Mouse (Mus musculus): ENCODE results near the gene Gm17949.

Gm17949 gene

DNA sequence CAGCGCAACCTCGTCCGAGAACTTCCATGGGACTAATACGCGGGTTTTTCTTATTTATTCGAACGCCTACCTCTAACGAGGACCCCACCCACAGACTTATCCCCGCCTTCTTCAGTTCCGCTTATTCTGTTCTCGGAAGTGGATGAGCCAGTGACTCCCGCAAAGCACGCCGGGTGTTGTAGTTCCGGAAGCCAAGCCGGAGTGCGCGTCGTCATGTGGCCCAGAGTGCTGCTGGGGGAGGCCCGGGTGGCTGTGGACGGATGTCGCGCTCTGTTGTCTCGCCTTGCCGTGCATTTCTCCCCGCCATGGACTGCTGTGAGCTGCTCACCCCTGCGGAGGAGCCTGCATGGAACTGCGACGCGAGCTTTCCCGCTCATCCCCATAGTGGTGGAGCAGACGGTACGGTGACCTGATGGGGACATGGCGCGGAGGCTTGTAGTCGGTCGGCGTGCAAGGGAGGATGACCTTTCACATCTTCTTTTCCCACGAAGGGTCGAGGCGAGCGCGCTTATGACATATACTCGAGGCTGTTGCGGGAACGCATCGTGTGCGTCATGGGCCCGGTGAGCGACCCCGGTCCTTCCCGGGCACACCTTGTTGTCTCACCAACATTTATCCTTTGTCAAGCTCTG, 21.0 kb upstream of the Gm17949 start, which contains the start of gene Clpp:
Gene Clpp, plus strand, starts transcription at position 191 of the 632 bp plus-strand sequence.
- peak; percentile 92 to 93 for DNase-seq (ENCODE audit: low spot score in 2 of 2)

DNA sequence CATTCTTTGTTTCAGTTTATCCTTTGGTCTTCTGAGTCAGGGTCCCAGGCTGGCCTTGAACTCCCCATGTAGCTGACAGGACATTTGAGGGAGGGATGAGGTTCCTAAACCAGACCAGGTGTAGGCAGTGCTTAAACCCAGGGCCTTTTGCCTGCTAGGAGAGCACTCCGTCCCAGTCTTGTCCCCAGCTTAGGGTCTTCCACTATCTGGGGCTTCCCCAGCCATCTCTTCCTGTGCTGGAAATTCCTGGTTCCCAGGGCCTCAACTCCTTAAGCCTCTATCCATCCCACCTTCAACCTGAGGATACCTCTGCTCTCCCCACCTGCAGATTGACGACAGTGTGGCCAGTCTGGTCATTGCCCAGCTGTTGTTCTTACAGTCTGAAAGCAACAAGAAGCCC, 20.3 kb upstream of the Gm17949 start:
- DNase-seq (ENCODE audit: low spot score in 2 of 2), result no peak

DNA sequence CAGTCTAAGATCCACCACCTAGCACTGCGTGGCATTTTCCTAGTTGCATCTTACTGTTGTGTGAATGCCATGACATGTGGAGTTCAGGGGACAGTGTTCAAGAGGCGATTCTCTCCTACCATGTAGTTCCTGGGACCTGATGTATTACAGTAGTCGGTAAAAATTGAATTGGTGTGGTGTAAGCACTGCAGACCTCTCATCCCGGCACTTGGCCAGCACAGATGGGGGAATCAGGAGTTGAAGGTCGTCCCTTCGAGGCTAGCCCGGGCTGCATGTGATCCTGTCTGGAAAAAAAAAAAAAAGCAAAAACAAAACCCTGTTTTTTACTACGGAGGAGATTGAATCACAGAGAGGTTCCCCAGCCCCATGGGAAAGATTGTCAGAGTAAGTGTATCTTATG, 16.2 kb upstream of the Gm17949 start:
- DNase-seq (ENCODE audit: low spot score in 2 of 2), result no peak

DNA sequence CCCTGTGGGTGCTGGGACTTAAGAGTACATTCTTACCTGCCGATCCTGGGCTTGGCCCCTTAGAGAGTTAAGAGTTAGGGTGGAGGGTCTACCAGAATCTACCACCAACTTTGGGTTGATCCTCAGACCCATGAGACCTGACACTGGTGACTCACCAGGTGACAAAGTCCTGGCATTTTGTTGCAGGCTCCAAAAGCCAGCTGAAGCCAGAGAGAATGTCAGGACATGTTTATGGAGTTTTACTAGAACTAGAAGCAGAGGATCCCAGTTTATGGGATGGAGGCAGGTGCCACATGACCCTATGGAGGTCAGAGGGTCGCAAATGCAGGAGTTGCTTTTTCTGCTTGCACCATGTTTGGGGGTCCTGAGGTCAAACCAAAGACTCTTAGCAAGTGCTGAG, 14.8 kb upstream of the Gm17949 start:
- no peak for DNase-seq (ENCODE audit: low spot score in 2 of 2)

DNA sequence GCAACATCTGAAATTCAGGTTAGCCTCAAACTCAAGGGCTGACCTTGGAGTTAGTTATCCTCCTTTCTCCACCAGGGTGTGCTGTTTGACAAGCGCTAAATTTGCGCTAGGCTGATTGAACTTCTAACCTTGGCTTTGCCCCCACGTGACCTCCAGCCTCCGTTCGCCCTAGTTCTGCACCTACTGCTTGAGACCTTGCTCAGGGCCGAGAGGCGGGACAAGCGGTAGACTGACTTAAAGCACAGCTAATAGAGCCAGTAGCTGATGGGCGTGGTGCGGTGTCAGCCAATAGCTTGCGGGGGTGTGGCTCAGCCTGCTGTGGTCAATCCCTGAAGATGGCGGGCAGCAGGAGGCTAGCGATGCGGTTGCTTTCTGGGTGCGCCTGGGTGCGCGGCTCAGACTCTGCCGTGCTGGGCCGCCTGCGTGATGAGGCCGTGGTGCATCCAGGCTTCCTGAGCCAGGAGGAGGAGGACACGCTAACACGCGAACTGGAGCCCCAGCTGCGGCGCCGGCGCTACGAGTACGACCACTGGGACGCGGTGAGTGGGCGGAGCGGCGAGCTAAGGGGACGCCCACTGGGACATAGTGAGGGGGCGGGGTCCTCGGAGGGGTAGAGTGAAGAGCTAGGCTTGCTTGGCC, 14.1 kb upstream of the Gm17949 start, which contains the start of gene Alkbh7:
Gene Alkbh7, plus strand, starts transcription at position 311 of the 639 bp plus-strand sequence.
- peak; percentile 88 to 95 for DNase-seq (ENCODE audit: low spot score in 2 of 2)

DNA sequence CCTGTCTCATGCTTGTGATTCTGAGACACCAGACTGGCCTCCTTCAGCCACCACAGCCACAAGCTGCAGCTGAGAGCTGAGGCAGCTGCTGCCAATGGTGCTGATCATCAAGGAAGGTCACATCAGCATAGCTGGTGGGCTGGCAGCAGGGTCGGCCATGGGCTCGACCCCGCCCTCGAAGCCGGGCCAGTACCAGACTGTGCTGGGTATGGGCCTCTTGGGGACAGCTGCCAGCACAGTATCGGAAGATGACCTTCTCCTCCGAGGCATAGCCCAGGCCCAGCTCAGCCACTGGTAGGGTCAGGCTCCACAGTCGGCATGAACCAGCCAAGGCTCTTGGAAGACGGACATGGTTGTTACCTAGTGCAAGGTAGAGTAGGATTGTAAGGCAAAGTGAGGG, 11.9 kb upstream of the Gm17949 start:
- no peak for DNase-seq (ENCODE audit: low spot score in 2 of 2)

DNA sequence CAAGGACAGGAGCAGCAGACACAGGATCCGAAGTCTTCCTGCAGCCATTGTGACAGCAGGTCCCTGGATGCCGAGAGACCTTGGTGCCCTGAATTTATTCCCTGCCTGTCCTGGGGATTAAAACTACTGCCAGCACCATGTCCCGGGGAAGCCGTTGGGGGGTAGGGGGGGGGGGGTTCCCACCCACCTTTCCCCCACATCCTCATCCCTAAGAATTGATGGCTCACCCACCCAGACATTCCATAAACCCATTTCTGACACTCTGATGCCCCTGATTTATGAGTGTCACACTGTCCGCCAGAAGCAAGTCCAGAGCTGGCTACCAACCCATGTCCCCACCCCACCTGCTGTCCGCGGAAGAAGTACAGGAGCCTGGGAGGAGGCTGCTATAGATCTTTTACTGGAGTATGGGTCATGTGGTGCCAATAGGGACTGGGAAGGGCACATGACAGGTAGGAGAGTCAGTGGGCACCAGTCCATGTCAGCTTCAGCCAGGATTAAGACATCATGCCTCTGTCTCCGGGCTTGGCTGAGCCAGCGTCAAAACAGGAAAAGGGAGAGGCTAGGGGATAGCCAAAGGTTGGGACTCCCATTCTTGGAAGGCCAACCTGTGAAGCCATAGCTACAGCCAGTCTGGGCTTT, 11.2 kb upstream of the Gm17949 start, which contains the start of gene Pspn:
Gene Pspn, minus strand, starts transcription at position 51 of the 642 bp plus-strand sequence.
- DNase-seq (ENCODE audit: low spot score in 2 of 2), result no peak

DNA sequence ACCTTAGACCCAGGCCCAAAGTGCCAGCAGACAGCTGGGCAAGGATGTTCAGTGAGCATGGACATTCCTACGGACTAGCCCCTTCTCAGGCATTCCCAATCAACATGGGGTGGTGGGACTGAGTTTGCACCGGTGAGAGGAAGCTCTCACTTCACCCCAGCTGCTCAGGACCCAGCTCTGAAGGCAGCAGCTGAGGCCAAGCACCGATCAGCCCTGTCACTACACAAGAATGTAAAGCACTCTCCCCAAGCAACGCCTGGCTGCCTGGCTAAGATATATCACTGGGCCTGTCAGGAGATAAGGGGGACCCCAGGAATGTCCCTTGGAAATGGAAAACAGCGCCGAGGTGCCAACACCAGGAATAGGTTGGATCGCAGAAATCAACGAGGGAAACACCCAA, 10.0 kb upstream of the Gm17949 start:
- DNase-seq (ENCODE audit: low spot score in 2 of 2), result no peak

DNA sequence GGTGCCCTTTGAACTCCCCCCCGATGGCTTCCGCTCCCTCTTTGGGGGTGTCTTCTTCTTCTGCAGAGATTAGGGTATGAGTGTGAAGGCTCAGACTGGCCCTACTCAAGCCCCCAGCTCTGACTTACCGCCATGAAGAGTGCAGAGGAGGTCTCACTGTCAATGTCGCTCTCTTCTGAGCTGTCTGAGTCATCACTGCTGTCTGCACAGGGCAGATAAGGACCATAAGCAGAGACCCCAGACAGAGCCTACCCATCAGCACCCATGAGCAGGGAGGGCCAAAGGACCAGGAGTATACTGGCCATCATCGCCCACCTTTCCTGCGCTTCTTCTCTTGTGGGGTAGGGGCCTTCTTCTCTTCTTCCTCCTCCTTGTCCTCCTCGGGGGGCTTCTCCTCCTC, 7.3 kb upstream of the Gm17949 start:
- DNase-seq (ENCODE audit: low spot score in 2 of 2), result no peak

DNA sequence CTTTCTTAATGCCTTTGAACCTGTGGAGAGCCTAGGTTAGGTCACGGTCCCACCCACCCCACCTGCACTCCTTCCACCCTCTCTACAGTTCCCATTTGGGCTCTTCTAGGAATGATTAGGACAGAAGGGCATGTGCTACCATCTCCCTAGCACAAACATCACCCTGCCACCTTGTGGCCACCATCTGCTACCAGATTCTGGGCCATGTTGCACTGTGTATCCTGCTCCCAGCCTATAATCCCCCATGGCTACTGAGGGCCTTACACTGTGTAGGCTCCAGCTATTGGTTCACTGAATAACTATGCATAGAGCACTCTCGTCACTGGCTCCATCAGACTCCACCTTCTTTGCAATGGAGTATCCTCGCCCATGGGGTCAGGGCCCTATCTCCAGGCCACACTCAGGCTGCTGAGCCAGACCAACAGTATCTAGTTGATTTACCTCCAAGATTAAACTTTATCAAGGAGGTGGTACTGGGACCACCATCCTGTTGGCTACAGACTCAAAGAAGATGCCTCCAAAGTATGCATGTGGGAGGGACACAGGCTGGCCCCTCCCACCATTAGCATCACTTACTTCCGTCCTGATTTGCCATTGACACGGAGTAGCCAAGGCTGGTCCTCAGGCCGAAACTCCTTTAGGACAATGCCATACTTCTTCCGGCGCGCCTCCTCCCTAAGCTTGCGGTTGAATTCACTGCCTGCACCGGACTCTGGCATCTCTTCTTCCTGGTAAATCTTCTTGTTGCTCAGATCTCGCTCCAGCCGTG, 3.9 kb upstream of the Gm17949 start:
- DNase-seq (ENCODE audit: low spot score in 2 of 2), result no peak

DNA sequence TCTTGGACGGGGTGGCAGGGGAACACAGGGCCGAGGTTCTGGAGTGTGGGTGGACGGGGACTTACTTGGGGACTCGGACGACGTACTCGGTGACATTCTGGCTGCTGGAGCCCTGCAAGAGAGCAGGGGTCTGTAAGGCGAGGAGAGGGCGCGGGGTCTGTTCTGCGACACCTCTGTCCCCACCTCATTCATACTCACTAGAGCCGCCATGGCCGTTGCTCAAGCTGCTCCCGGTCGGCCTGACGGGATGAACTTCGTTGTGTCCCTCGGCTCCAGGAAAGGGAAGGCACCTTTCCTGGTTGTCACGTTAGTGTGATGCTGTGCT, 396 bp upstream of the Gm17949 start:
- no peak for DNase-seq (ENCODE audit: low spot score in 2 of 2)

DNA sequence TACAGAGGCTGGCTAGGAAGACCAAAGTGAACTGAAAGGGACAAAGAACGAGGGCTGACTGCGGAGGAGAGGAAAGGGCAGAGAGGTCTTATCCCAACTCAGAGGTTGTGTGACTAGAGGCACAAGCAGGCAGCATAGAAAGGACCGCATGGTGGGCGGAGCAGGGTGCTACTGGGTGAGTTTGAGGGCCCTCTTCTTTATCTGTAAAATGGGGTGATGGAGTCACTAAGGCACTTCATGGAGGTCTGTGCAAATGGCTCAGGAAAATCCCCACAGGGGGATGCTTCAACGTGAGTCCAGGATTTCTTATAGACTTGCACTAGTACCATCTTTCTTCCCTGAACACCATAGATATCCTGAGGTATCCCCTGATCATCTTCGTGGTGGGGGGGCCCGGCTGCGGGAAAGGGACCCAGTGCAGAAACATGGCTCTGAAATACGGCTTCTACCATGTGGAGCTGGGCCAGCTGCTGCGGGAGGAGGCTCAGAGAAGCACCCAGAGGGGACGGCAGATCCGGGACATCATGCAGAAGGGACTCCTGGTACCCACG, 1.1 kb downstream of the Gm17949 start:
- no peak for DNase-seq (ENCODE audit: low spot score in 2 of 2)

DNA sequence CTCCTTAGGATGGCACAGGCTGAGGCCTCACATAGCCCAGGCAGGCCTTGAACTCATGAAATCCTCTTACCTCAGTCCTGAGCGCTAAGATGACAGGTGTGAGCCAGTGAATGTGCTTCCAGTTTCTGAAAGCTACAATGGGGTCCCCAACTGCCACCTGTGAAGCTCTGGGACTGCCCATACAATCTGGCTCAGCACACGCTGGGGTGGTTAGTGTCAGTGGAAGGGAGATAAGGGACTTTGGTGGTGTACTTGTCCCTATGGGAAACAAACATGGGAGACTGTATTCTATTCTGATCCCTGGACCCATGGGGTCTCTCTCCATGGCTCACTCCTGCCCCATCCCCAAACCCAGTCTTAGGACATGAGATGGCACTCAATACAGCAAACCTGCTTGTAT, 8.4 kb downstream of the Gm17949 start:
- no peak for DNase-seq (ENCODE audit: low spot score in 2 of 2)

DNA sequence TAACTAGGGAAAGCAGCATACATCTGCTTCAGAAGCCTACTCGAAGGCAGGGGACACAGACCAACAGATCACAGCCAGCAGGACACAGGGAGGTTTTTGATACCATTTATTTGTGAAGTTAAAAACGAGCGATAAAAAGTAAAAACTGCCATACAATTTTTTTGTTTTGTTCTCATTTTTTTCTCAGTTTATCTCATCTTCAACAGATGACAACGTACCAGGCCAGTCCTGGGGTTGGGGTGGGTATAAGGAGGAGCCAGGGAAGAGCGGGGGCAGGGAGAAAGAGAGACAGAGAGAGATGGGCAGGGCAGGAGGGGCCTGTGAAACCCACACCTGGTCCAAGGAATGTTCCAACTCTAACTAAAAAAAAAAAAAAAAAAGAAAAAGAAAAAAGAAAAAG, 9.7 kb downstream of the Gm17949 start:
- DNase-seq (ENCODE audit: low spot score in 2 of 2), result no peak

DNA sequence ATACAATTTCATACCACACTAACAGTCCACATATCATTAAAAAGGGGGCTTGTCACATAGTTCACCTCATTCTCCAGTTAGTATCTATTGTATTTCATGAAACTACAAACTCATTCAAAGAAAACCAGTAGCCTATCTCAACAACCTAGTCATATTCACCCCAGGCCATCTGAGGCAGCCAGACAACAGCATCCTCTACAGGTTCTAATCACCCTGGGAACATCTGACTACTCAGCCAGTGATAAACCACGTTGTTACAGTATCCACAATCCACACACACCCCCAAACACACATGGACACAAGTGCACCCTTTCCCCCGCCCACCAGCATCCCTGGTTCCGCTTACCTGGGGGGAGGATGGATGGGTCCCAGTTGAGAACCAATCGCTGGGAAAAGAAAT, 16.2 kb downstream of the Gm17949 start:
- no peak for DNase-seq (ENCODE audit: low spot score in 2 of 2)

DNA sequence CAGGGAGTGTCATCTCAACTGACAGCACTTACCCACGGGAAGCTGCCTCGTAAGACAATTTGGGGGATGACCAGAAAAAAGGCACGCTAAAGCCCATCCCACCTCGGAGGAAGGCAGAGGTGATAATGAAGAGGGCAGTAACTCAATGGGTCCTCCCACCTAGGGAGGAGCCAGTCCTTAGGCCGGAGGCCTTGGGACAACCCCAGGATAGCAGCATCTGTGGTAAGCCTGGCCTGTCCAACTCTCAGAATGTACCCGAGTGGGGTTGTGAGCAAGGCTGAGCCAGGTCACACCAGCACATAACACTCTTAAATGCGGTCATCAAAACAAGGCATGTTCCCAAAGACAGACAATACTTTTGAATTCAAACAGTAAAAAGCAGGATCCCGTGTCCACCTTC, 18.4 kb downstream of the Gm17949 start:
- no peak for DNase-seq (ENCODE audit: low spot score in 2 of 2)

DNA sequence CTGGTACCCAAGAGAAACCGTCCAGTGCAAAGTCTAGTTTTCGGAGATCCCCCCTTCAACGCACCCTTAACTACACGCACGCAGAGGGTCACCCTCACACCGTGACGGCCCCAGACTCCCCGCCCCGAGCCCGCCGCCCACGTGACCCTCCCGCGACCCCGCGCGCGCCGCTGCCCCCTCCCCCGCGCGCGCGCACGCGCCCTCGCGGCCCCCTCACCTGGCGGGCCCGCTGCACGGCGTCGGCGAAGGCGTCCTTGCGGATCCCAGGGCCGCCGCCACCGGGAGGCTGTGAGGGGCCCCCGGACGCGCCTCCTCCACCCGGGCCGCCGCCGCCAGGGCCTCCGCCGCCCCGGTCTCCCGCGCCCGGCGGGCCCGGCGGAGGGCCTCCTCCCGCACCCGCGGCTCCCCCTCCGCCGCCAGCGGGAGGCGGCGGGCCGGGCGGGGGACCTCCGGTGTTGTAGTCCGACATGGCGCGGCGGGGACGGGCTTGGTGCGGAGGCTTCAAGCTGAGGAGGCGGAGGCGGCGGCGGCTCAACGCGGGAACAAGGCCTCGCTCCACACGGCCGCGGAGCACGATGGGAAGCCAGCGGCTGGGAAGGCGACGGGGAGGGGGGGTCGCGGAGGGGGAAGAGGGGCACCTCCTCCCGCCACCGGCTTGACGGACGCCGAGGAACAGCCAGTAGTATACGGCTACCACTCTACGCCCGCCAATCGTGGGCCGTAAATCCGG, 19.8 kb downstream of the Gm17949 start, which contains the start of gene Khsrp:
Gene Khsrp, minus strand, starts transcription at position 592 of the 730 bp plus-strand sequence.
- DNase-seq (ENCODE audit: low spot score in 2 of 2), result peak; percentile 64 to 70

DNA sequence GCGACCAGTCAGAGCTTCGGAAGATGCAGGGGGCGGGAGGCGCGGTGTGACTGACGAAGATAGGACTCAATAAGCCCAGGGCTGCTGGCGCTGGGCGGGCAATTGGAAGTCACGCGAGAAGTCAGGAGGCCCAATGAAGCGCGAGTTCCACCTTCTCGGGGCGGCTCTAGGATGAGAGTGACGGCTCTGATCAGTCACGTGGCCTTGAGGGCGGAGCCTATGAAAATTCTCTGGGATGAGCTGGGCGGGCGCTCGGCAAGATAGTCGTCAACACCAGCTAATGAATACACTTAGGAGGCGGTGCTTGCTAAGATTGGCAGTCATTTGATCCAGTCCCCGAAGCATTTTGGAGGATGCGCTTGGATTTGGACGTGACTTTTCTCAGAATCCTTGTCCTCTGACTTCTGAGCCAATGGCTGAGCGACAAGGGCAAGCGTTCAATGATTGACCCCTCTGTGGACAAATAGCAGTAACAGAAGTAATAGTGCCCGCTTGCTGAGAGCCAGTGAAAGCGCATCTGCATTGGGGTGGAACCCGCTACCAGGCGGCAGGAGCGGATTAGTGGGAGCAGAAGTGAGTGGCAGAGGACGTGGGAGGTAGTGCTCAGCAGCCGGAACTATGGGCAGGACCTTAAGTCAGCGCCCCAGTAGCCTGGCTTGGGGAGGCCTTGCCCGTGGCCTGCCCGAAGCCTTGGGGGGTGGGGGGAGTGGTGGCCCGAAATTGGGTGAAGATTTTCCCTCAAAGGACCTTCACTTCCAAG, 20.6 kb downstream of the Gm17949 start:
- peak; percentile 97 to 100 for DNase-seq (ENCODE audit: low spot score in 2 of 2)

DNA sequence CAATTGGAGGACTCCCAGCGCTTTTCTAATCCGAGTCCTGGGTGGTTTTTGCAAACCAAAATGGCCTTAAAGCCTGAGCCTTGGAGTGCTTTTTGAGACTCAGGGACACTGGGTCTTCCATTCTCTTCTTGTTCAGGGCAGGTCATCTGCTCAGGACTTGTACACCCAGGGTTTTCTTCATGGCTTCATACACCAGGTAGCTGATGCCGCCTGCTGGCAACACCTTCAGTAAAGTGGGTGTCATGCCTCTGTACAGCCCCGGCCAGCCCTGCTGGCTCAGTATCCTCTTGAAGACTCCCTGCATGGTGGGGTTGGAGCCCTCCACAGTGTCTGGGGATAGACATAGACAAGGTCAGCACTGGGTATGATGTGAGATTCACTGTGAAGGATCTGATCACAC, 21.6 kb downstream of the Gm17949 start:
- no peak for DNase-seq (ENCODE audit: low spot score in 2 of 2)

DNA sequence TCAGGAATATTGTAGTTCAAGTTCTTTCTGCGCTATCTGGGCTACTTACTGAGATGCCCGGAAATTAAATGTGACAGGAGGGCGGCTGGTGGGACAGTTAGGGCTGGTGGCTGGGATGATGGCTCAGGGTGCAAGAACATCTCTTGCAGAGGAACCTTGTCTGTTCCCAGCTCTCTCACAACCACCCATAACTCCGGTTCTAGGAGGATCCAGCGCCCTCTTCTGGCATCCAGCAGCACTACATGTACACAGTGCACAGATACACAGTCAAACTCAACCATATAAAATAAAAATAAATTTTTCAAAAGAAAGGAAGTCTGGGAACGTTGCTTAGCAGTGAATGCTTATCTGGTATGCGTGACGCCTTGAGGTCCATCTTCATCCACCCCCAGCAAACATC, 27.7 kb downstream of the Gm17949 start:
- no peak for DNase-seq (ENCODE audit: low spot score in 2 of 2)

DNA sequence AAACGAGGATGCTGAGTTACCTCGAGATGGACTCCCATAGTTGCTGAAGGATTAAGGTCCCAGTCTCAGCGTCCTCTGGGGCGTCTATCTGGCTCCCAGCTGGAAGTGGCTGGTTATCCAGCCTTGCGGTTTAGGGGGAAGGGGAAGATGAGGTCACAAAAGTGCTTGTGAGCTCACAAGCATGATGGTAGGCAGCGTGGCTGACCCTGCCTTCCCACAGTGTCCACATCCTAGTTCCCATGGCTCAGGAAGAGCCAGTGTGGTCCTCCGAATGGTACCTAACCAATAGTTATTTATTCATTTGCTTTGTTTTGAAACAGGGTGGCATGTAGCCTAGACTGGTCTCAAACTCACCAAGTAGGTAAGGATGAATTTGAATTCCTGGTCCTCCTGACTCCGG, 30.3 kb downstream of the Gm17949 start, which contains the start of gene Slc25a41:
Gene Slc25a41, minus strand, starts transcription at position 101 of the 400 bp plus-strand sequence.
- DNase-seq (ENCODE audit: low spot score in 2 of 2), result no peak

Data from thymus, postnatal 10 days (tissue).